Mouse (Mus musculus) kidney, adult 2 months (tissue): ENCODE data around the gene Gm49337.

Experiments used
- CTCF ChIP-seq: fragments of 200-500 bp; conservative IDR thresholded peaks from 2 replicates; pipeline ENCODE4 v1.5.1; 2011; ENCODE audit warnings: low read depth, mild to moderate bottlenecking, control low read depth, low read length, moderate library complexity, mixed read lengths; ENCODE audit not compliant: insufficient read depth, insufficient read length
- POLR2A ChIP-seq: fragments of 200-500 bp; IDR thresholded peaks from one replicate; pipeline ENCODE4 v1.6.1; 2011; ENCODE audit warnings: low read depth, low read length, control low read depth

DNA sequence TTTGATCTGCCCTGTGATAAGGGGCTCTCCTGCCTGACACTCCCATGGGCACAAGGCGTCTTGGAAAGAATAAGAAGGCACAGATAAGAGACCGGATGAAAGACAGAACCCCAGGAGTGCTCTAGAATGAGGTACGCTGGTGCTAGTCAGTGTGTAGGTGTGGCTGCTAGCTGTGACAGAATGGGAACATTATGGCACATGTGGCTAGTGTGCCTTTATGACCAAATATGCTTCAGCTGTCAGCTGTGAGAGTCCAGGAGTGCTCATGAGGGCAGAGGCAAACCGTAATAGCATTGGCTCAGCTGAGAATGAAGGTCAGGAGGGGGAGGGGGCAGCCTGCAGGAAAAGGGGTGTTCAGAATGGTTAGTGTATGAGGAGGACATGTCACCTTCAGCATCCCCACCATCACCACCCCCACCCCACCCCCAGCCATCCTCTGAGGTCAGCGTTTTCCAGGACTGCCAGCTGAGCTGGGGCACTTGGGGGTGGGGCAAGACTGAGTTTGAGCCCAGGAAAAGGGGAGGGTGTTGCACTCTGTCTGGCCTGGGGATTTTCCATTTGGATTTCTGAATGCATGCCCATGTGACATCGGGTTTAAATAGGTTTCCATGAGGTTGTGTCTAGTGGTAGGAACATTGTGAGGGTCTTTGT is 1.4 kb downstream of the Gm49337 start:
- no peak for TF ChIP-seq CTCF
- no peak for TF ChIP-seq POLR2A
